8 mouse cellular contexts compared by ENCODE assay signal in genomic region chr11:95585684-95586083, GRCm38 (mm10). TPM values are rescaled to one million over a fixed set of nuclear protein-coding genes. Genes with fewer than 3 reads are reported as not detected.
DNase-seq lines count a peak whose midpoint lies in the region; ATAC-seq and TF ChIP-seq lines count a peak whose summit lies in the region.

No protein-coding gene starts in this region.

- ATAC-seq in lung, embryonic 14.5 days (ENCODE audit: insufficient read depth): no peak
- peak; percentile 9; the same call in 1 of the 2 replicates for ATAC-seq in forebrain, embryonic 12.5 days (ENCODE audit: low FRiP score)
- no peak for ATAC-seq in neural tube, embryonic 13.5 days (ENCODE audit: low read depth)
- no peak for ATAC-seq in inflammation-experienced regulatory T-cells, adult 6 months

- no peak overlapping the region for H3K27ac ChIP-seq in lung, embryonic 14.5 days (ENCODE audit: low read depth)
- no peak overlapping the region for H3K27ac ChIP-seq in forebrain, embryonic 12.5 days
- H3K27ac ChIP-seq in limb, embryonic 10.5 days: peak overlapping the region; percentile 76
- 0 out of 2 replicates have a peak overlapping the region, but pooled peaks have one; percentile 38 for H3K27ac ChIP-seq in neural tube, embryonic 13.5 days (replicated peaks)

- DNase-seq in lung, embryonic 14.5 days: no peak
- DNase-seq in lung, postnatal 10 days: no peak
- DNase-seq in limb, embryonic 10.5 days (ENCODE audit: low spot score): peak; percentile 60
- DNase-seq in right cerebral cortex, adult 18-20 months: no peak
- DNase-seq in cerebellum, adult 9-11 months: no peak

- H3K9me3 ChIP-seq in lung, embryonic 14.5 days (ENCODE audit: low read depth, low read length): no peaks in the 10 kb centered on the region
- H3K9me3 ChIP-seq in forebrain, embryonic 12.5 days: no peaks in the 10 kb centered on the region
- no peaks in the 10 kb centered on the region for H3K9me3 ChIP-seq in limb, embryonic 10.5 days (replicated peaks)
- H3K9me3 ChIP-seq in neural tube, embryonic 13.5 days: no peaks in the 10 kb centered on the region

- peaks cover 85% of the 10 kb centered on the region for H3K27me3 ChIP-seq in lung, embryonic 14.5 days (ENCODE audit: insufficient read depth, low read length)
- H3K27me3 ChIP-seq in forebrain, embryonic 12.5 days: peaks cover 98% of the 10 kb centered on the region
- H3K27me3 ChIP-seq in limb, embryonic 10.5 days (ENCODE audit: low read depth, poor library complexity, severe bottlenecking): peaks cover 95% of the 10 kb centered on the region
- peaks cover 57% of the 10 kb centered on the region for H3K27me3 ChIP-seq in neural tube, embryonic 13.5 days

- H3K4me2 ChIP-seq in lung, embryonic 14.5 days: peak overlapping the region; percentile 80
- peak overlapping the region; percentile 76 for H3K4me2 ChIP-seq in forebrain, embryonic 12.5 days
- H3K4me2 ChIP-seq in neural tube, embryonic 13.5 days: peak overlapping the region; percentile 80

- no peak overlapping the region for H3K9ac ChIP-seq in lung, embryonic 14.5 days
- H3K9ac ChIP-seq in forebrain, embryonic 12.5 days: peak overlapping the region; percentile 56; the same call in 1 of the 2 replicates
- peak overlapping the region; percentile 81 for H3K9ac ChIP-seq in neural tube, embryonic 13.5 days

- 0 out of 2 replicates have a peak, but pooled peaks cover 3% of the 10 kb centered on the region for H3K4me1 ChIP-seq in lung, embryonic 14.5 days (ENCODE audit: insufficient read depth)
- H3K4me1 ChIP-seq in forebrain, embryonic 12.5 days: peaks cover 34% of the 10 kb centered on the region
- H3K4me1 ChIP-seq in limb, embryonic 10.5 days: peaks cover 91% of the 10 kb centered on the region
- peaks cover 79% of the 10 kb centered on the region for H3K4me1 ChIP-seq in neural tube, embryonic 13.5 days (replicated peaks)

- 3% methylated on average over 15 of the region's 15 CpGs for WGBS in lung, embryonic 14.5 days
- WGBS in forebrain, embryonic 12.5 days: 4% methylated on average over 15 of the region's 15 CpGs
- 1% methylated on average over 15 of the region's 15 CpGs for WGBS in limb, embryonic 10.5 days
- 4% methylated on average over 15 of the region's 15 CpGs for WGBS in neural tube, embryonic 13.5 days

- no peaks in the 10 kb centered on the region for H3K36me3 ChIP-seq in lung, embryonic 14.5 days (ENCODE audit: insufficient read depth)
- H3K36me3 ChIP-seq in forebrain, embryonic 12.5 days (replicated peaks): no peaks in the 10 kb centered on the region
- no peaks in the 10 kb centered on the region for H3K36me3 ChIP-seq in limb, embryonic 10.5 days
- no peaks in the 10 kb centered on the region for H3K36me3 ChIP-seq in neural tube, embryonic 13.5 days

- TF ChIP-seq CTCF in lung, embryonic 14.5 days (IDR thresholded peaks at IDR 0.05; ENCODE audit: low read depth): no peak

- peak overlapping the region; percentile 43 for H3K4me3 ChIP-seq in lung, embryonic 14.5 days (ENCODE audit: low read depth, low read length)
- peak overlapping the region; percentile 47 for H3K4me3 ChIP-seq in forebrain, embryonic 12.5 days (replicated peaks)
- H3K4me3 ChIP-seq in limb, embryonic 10.5 days: peak overlapping the region; percentile 56
- peak overlapping the region; percentile 53 for H3K4me3 ChIP-seq in neural tube, embryonic 13.5 days

RNA-seq across cellular contexts. Expression of gene Ngfr, which starts 1.9 kb away (rescaled TPM):
- polyA plus RNA-seq in lung, embryonic 14.5 days (2014; fragmentation: Nextera tagmentation; extraction: Ambion mirVana): 5.0 and 5.9 TPM in 2 replicates
- polyA plus RNA-seq in forebrain, embryonic 12.5 days (2016; fragmentation: Nextera tagmentation; extraction: Ambion mirVana): 10.5 and 10.9 TPM in 2 replicates
- polyA plus RNA-seq in limb, embryonic 10.5 days (2016; fragmentation: Nextera tagmentation; extraction: Ambion mirVana): 9.7 and 16.3 TPM in 2 replicates
- polyA plus RNA-seq in neural tube, embryonic 13.5 days (2015; fragmentation: Nextera tagmentation; extraction: Ambion mirVana): 97.1 and 121 TPM in 2 replicates
- polyA plus RNA-seq in inflammation-experienced regulatory T-cells, adult 6 months (2017; shearing (Covaris generic)): not detected

Comparison
In these comparisons a context has a peak if more than half of its experiments do, and no peak if none do; other contexts are left out.
1. H3K27ac ChIP-seq: peak in limb, embryonic 10.5 days (single experiment) and neural tube, embryonic 13.5 days (single experiment); none in lung, embryonic 14.5 days (single experiment) and forebrain, embryonic 12.5 days (single experiment).
2. Peak in every context shown above with its lines, with median percentiles within 50 percentile points of each other: H3K4me2 ChIP-seq and H3K4me3 ChIP-seq.